Mouse (Mus musculus) left cerebral cortex, postnatal 14 days (tissue): Measurements from ENCODE around the gene 1190005I06Rik. TPM values are rescaled to one million over a fixed set of nuclear protein-coding genes. Genes with fewer than 3 reads are reported as not detected.

Experiments used
- DNase-seq, 2 experiments: peaks; one replicate each; pipeline ENCODE4 v3.0.0; 2021 to 2022; ENCODE audit warnings: low spot score in 2 of 2, mixed read lengths in 1 of 2
- intact Hi-C: fragments of 180-260 bp; cut with DNase I; formaldehyde crosslinking; loops from one replicate; pipeline ENCODE4 v1.15.1; 2025
- total RNA-seq, 2 experiments: library from RNA; stranded (reverse); gene quantifications; 2 replicates each; pipeline ENCODE4 v1.2.3; 2021

1190005I06Rik gene
- total RNA-seq, 2 experiments from 2014 or later, result 5.7 to 6.7 TPM

DNA sequence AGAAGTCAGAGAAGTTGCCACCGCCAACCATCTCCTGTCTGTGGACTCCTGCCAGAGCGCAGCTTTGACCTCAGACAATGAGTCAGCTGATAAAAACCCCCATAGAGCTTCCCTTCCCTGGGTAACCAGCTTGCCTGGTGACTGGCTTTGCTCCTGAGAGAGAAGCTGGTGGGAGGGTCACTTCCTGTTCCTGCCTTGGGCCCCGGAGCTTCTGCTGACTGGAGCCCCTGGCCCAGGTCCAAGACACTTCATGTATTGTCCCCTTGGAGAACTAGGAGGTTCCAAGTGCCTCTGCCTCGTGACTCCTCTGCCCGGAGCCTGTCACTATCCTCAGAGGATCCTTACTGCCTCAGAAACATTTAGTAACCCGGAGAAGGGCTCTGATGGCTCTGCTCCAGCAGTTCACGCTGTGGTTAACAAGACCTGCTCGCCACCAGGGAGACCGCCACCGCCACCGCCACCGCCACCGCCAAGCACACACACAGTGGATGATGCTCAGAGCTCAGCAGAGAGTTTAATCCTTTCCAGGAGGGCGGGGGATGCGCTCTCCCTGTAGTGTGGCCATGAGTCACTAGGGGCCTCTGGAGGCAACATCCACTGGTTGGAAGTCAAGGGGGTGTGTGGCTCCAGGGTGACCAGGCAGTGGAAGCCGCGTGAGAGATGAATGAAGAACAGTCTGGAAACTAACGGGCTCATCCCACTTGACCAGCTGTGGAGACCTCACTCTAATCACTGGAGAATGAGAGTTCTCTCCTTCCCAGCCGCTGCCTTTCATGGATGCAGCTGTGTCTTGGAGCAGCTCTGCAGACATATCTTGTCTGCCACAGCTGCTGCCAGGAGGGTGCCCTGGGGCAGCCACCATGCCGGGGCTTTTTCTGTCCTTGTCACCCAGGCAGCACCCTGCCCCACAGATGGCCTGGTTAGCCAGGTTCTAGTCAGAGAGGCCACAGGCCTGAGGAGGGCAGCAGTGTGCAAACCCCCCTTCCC, 83.3 kb downstream of the 1190005I06Rik start:
- peak; percentile 74 to 85 for DNase-seq
- intact Hi-C loops, result no loop called here

DNA sequence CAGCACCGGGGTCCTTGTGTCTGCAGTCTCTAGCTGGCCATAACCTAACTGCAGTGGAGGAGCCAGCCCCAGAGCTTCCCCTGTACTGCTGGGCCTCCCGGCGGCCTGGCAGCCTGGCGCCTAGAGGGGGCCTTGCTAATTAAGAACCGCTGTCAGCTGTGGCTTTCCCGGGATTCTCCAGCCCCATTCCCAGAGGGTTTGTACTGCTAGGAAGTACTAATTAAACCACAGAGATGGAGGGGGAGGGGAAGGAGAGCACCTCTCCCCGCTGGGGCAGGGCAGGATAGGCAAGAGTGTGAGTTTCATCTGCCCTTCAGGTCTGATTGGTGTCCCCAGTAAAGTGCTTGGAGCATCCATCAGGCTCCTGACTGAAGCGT, 84.1 kb downstream of the 1190005I06Rik start:
- intact Hi-C loops, result no loop called here
- no peak for DNase-seq

DNA sequence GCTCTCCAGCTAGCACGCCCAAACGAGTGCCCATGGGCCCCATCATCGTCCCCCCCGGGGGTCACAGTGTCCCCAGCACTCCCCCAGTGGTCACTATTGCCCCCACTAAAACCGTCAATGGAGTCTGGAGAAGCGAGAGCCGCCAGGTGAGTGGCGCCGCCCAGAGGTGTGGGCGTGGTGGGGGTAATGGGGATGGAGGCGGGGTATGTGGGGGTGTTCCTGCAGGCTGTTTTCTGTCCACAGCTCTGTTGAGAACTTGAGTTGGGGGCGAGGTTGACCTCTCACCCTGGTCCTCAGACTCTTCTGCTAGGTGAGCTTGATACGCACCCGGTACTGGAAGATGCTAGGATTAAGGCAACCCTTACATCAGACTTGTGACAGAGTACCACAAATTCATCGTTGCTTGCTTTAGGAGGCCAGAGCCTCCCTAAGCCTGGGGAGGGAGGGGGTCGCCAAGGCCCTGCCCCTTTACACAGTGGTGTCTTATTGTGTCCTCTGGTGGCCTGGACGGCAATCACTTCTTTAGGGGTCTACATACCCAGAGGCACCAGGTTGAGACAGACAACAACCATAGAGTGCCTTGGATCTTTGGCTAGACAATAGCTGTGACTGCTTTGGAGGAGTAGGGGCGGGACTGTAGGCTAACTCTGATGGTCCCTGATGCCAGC, 84.6 kb downstream of the 1190005I06Rik start:
- DNase-seq, result no peak
- intact Hi-C loops, result no loop called here

DNA sequence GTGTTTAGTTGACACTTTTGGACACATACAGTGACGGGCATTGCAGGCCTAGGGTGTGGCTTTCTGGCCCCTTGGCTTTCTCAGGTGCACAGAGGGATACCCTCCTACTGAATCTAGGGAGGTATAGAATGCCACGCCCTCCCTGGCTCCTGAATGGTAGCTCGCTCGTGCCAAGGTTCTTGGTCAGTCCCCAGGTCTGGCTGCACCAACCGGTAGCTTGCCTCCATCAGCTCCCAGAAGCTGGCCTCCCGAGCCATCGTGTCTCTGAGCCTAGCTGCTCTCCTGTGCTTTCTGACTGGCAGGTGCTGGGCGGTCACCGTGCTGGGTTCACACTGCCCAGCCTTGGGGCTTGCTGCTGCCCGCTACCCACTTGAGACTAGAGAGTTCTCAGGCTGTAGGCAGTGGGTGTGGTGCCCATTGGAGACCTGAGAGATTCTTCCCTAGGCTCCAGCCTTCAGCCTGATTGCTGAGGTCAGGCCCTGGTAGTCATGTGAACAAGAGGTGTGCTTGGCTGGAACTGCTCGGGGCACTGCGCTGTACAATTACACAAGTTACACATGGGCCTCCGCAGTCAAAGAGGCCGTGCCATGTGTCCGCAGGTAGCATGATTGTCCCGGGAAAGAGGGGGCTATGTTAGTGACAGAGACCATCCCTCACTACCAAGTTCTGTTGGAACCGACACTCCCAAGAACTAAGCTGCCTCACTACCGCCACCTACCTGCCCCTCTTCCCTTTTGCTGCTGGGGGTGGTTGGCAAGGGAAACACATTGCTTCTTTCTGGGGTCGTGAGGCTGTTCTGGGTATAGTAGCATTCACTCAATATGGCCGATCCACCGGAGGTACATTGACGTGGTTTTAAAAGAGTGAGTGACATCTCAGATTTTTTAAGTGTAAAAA, 85.6 kb downstream of the 1190005I06Rik start:
- peak; percentile 56 to 69 for DNase-seq
- intact Hi-C loops, result no loop called here

DNA sequence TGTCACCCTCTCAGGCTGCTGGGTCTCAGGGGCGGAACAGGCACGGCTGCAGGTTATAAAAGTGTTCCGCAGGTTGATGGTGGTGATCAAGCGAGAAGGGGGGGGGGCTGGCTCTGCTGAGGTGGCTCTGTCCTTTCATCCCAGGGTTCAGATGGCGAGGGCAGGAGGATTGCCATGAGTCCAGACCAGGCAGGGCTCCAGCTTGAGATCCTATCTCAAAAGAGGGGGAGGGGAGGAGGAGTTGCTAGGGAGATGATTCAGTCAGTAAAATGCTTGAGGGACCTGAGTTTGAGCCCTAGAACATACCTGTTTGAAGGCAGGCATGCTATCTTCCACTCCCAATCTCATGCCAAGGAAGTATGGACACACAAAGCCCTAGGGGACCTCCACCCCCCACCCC, 86.9 kb downstream of the 1190005I06Rik start:
- intact Hi-C loops, result no loop called here
- no peak for DNase-seq

DNA sequence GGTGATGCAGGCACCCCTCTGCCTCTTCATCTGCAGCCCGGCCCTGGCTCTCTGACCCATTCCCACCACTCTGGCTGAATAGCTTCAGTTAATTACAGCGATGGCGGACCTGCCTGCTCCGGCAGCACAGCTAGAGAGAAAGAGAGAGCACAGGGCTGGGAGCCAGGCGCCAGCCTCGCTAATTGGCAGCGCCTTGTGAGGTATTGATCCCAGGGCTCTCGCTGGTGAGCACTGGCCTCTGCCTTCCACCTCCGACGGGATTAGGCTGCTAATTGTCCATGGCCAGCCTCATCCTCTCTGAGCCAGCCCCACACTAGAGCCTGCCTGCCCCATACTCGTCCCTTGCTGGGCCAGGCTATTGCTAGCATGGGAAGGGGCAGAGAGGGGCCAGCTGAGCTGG, 87.8 kb downstream of the 1190005I06Rik start:
- intact Hi-C loops, result no loop called here

More for the DNA sequence above, 87.8 kb downstream of the 1190005I06Rik start:
- DNase-seq, result peak in 1 of 2 experiments; percentile 52

Other genes with a start within 250 kb of the 1190005I06Rik start
- 1 to 10 TPM; 1.2 to 1.4 TPM for gene Gins2, start 58.3 kb downstream of the 1190005I06Rik start, total RNA-seq
- not detected for gene Gm27021, start 20.4 kb upstream of the 1190005I06Rik start, total RNA-seq
- gene Cox4i1, start 20.6 kb upstream of the 1190005I06Rik start, total RNA-seq, result 1,000 to 10,000 TPM; 1,181 to 1,191 TPM
- gene Emc8, start 20.9 kb upstream of the 1190005I06Rik start, total RNA-seq, result 10 to 100 TPM; 72.6 to 78.6 TPM
- gene Irf8, start 88.7 kb upstream of the 1190005I06Rik start, total RNA-seq, result 1 to 10 TPM; 3.9 to 5.2 TPM